Mouse (Mus musculus) neural tube, embryonic 13.5 days (tissue): ENCODE measurements around the gene Emilin2. TPM values are rescaled to one million over a fixed set of nuclear protein-coding genes. Genes with fewer than 3 reads are reported as not detected.

Source experiments
- ATAC-seq: fragments of 200-750 bp; cut with Nextera tagmentation; 2 replicates; pipeline ENCODE4 v1.8.0; 2017; ENCODE audit warnings: low read depth, mild to moderate bottlenecking, moderate TSS enrichment, moderate library complexity
- H3K27ac ChIP-seq: fragments of 300-500 bp; sonication (generic); replicated peaks from 2 replicates; pipeline ENCODE4 v1.5.1; 2015; ENCODE audit warnings: moderate library complexity, mild to moderate bottlenecking, inconsistent platforms
- H3K27me3 ChIP-seq: fragments of 300-500 bp; sonication (generic); 2 replicates; pipeline ENCODE4 v1.6.1; 2015; ENCODE audit warnings: mild to moderate bottlenecking, inconsistent platforms
- H3K36me3 ChIP-seq: fragments of 300-500 bp; sonication (generic); 2 replicates; pipeline ENCODE4 v1.6.1; 2015; ENCODE audit warnings: mild to moderate bottlenecking, inconsistent platforms
- H3K4me1 ChIP-seq: fragments of 300-500 bp; sonication (generic); replicated peaks from 2 replicates; pipeline ENCODE4 v1.6.1; 2015; ENCODE audit warnings: inconsistent platforms
- H3K4me2 ChIP-seq: fragments of 300-500 bp; sonication (generic); 2 replicates; pipeline ENCODE4 v1.6.1; 2015; ENCODE audit warnings: inconsistent platforms, mild to moderate bottlenecking, moderate library complexity
- H3K4me3 ChIP-seq: fragments of 300-500 bp; sonication (generic); 2 replicates; pipeline ENCODE4 v1.5.1; 2015; ENCODE audit warnings: mild to moderate bottlenecking, inconsistent platforms
- H3K9ac ChIP-seq: fragments of 300-500 bp; sonication (generic); 2 replicates; pipeline ENCODE4 v1.6.1; 2015; ENCODE audit warnings: moderate library complexity, mild to moderate bottlenecking, inconsistent platforms
- H3K9me3 ChIP-seq: fragments of 300-500 bp; sonication (generic); 2 replicates; pipeline ENCODE4 v1.6.1; 2016; ENCODE audit warnings: inconsistent platforms
- WGBS: fragments of 180-500 bp; shearing (Covaris S2); methylation state at CpG from one replicate; pipeline ENCODE4 v1.1.7; 2015; 5-methylcytosine and 5-hydroxymethylcytosine counted together
- polyA plus RNA-seq: library from polyadenylated mRNA; unstranded; fragments of >200 nt; fragmentation: Nextera tagmentation; extraction: Ambion mirVana; gene quantifications from 2 replicates; pipeline ENCODE4 v1.2.1, GENCODE M21; 2015

The Emilin2 gene
- polyA plus RNA-seq, 1 experiment from 2014 or later, result 2.0 TPM

GRCm38 (mm10) chr17:71292897-71293296, 18.9 kb downstream of the Emilin2 start:
- H3K36me3 ChIP-seq, result no peaks in the 10 kb centered on the region
- no peak overlapping the region for H3K27ac ChIP-seq
- WGBS, result 81% methylated on average over 4 of the region's 4 CpGs
- no peak overlapping the region for H3K4me3 ChIP-seq
- no peak overlapping the region for H3K9ac ChIP-seq
- no peaks in the 10 kb centered on the region for H3K9me3 ChIP-seq
- no peaks in the 10 kb centered on the region for H3K27me3 ChIP-seq
- no peaks in the 10 kb centered on the region for H3K4me1 ChIP-seq
- no peak for ATAC-seq
- no peak overlapping the region for H3K4me2 ChIP-seq

GRCm38 (mm10) chr17:71291897-71292420, 19.8 kb downstream of the Emilin2 start:
- H3K4me1 ChIP-seq, result no peaks in the 10 kb centered on the region
- H3K9ac ChIP-seq, result no peak overlapping the region
- no peak overlapping the region for H3K4me3 ChIP-seq
- ATAC-seq, result no peak
- no peaks in the 10 kb centered on the region for H3K36me3 ChIP-seq
- H3K4me2 ChIP-seq, result no peak overlapping the region
- no peaks in the 10 kb centered on the region for H3K27me3 ChIP-seq
- 92% methylated on average over 6 of the region's 6 CpGs for WGBS
- no peak overlapping the region for H3K27ac ChIP-seq
- no peaks in the 10 kb centered on the region for H3K9me3 ChIP-seq

- ATAC-seq, result no peak
- Histone ChIP-seq H3K9me3 (no peaks in the 10 kb centered on the region), H3K4me3 (no peak overlapping the region), H3K4me1 (no peaks in the 10 kb centered on the region), H3K27me3 (no peaks in the 10 kb centered on the region), H3K9ac (no peak overlapping the region), H3K4me2 (no peak overlapping the region), H3K36me3 (no peaks in the 10 kb centered on the region), H3K27ac (no peak overlapping the region)
- WGBS, result 87% methylated on average over 7 of the region's 7 CpGs
These were observed 21.0 kb downstream of the Emilin2 start for GRCm38 (mm10) chr17:71290486-71291410.

GRCm38 (mm10) chr17:71289572-71290176, 22.1 kb downstream of the Emilin2 start:
- Histone ChIP-seq H3K36me3 (no peaks in the 10 kb centered on the region), H3K27ac (no peak overlapping the region), H3K4me3 (no peak overlapping the region), H3K27me3 (no peaks in the 10 kb centered on the region), H3K9me3 (no peaks in the 10 kb centered on the region), H3K9ac (no peak overlapping the region), H3K4me2 (no peak overlapping the region), H3K4me1 (no peaks in the 10 kb centered on the region)
- 85% methylated on average over 6 of the region's 6 CpGs for WGBS
- ATAC-seq, result no peak

GRCm38 (mm10) chr17:71288808-71289548, 22.8 kb downstream of the Emilin2 start:
- Histone ChIP-seq H3K4me2 (no peak overlapping the region), H3K36me3 (no peaks in the 10 kb centered on the region), H3K9ac (no peak overlapping the region), H3K27me3 (no peaks in the 10 kb centered on the region), H3K4me1 (no peaks in the 10 kb centered on the region), H3K9me3 (no peaks in the 10 kb centered on the region), H3K4me3 (no peak overlapping the region), H3K27ac (no peak overlapping the region)
- 89% methylated on average over 10 of the region's 10 CpGs for WGBS
- no peak for ATAC-seq

GRCm38 (mm10) chr17:71288145-71288758, 23.5 kb downstream of the Emilin2 start:
- no peak overlapping the region for H3K27ac ChIP-seq
- no peaks in the 10 kb centered on the region for H3K27me3 ChIP-seq
- H3K9me3 ChIP-seq, result no peaks in the 10 kb centered on the region
- H3K9ac ChIP-seq, result no peak overlapping the region
- no peak overlapping the region for H3K4me3 ChIP-seq
- H3K36me3 ChIP-seq, result no peaks in the 10 kb centered on the region
- no peak for ATAC-seq
- WGBS, result 90% methylated on average over 11 of the region's 11 CpGs
- no peak overlapping the region for H3K4me2 ChIP-seq
- H3K4me1 ChIP-seq, result no peaks in the 10 kb centered on the region

- H3K27ac ChIP-seq, result no peak overlapping the region
- WGBS, result 97% methylated on average over 7 of the region's 7 CpGs
- no peak for ATAC-seq
- no peak overlapping the region for H3K4me3 ChIP-seq
- no peak overlapping the region for H3K4me2 ChIP-seq
- no peaks in the 10 kb centered on the region for H3K9me3 ChIP-seq
- no peak overlapping the region for H3K9ac ChIP-seq
- H3K4me1 ChIP-seq, result no peaks in the 10 kb centered on the region
- no peaks in the 10 kb centered on the region for H3K27me3 ChIP-seq
- no peaks in the 10 kb centered on the region for H3K36me3 ChIP-seq
These were observed 24.2 kb downstream of the Emilin2 start for GRCm38 (mm10) chr17:71287586-71287985.

GRCm38 (mm10) chr17:71285929-71286328, 25.8 kb downstream of the Emilin2 start:
- no peak for ATAC-seq
- WGBS, result 73% methylated on average over 6 of the region's 6 CpGs
- H3K36me3 ChIP-seq, result no peaks in the 10 kb centered on the region
- no peaks in the 10 kb centered on the region for H3K4me1 ChIP-seq
- H3K9me3 ChIP-seq, result no peaks in the 10 kb centered on the region
- no peak overlapping the region for H3K27ac ChIP-seq
- H3K27me3 ChIP-seq, result no peaks in the 10 kb centered on the region
- H3K4me3 ChIP-seq, result no peak overlapping the region
- no peak overlapping the region for H3K4me2 ChIP-seq
- no peak overlapping the region for H3K9ac ChIP-seq

- no peaks in the 10 kb centered on the region for H3K36me3 ChIP-seq
- ATAC-seq, result no peak
- no peak overlapping the region for H3K27ac ChIP-seq
- WGBS, result 80% methylated on average over 6 of the region's 6 CpGs
- H3K27me3 ChIP-seq, result no peaks in the 10 kb centered on the region
- no peak overlapping the region for H3K9ac ChIP-seq
- H3K4me2 ChIP-seq, result no peak overlapping the region
- H3K4me3 ChIP-seq, result no peak overlapping the region
- H3K9me3 ChIP-seq, result no peaks in the 10 kb centered on the region
- no peaks in the 10 kb centered on the region for H3K4me1 ChIP-seq
These were observed 26.9 kb downstream of the Emilin2 start for GRCm38 (mm10) chr17:71284890-71285289.

- no peak overlapping the region for H3K27ac ChIP-seq
- H3K9ac ChIP-seq, result no peak overlapping the region
- no peaks in the 10 kb centered on the region for H3K4me1 ChIP-seq
- no peaks in the 10 kb centered on the region for H3K9me3 ChIP-seq
- H3K27me3 ChIP-seq, result no peaks in the 10 kb centered on the region
- 82% methylated on average over 4 of the region's 4 CpGs for whole genome bisulfite sequencing
- no peak for ATAC-seq
- no peak overlapping the region for H3K4me3 ChIP-seq
- no peak overlapping the region for H3K4me2 ChIP-seq
- H3K36me3 ChIP-seq, result no peaks in the 10 kb centered on the region
These were observed 28.5 kb downstream of the Emilin2 start for GRCm38 (mm10) chr17:71283237-71283636.

- no peak overlapping the region for H3K4me2 ChIP-seq
- H3K9ac ChIP-seq, result no peak overlapping the region
- no peaks in the 10 kb centered on the region for H3K36me3 ChIP-seq
- no peak for ATAC-seq
- H3K27me3 ChIP-seq, result no peaks in the 10 kb centered on the region
- no peak overlapping the region for H3K4me3 ChIP-seq
- H3K9me3 ChIP-seq, result no peaks in the 10 kb centered on the region
- WGBS, result 91% methylated on average over 9 of the region's 9 CpGs
- H3K4me1 ChIP-seq, result no peaks in the 10 kb centered on the region
- no peak overlapping the region for H3K27ac ChIP-seq
These were observed 29.1 kb downstream of the Emilin2 start for GRCm38 (mm10) chr17:71282716-71283115.
